Mouse (Mus musculus): ENCODE measurements around the gene Msh5. TPM values are rescaled to one million over a fixed set of nuclear protein-coding genes. Genes with fewer than 3 reads are reported as not detected.

Msh5 gene
- polyA plus RNA-seq, 1 experiment from 2014 or later = 5.2 TPM

- H3K27ac ChIP-seq = no peak overlapping the region
- H3K36me3 ChIP-seq = no peaks in the 10 kb centered on the region
- H3K4me3 ChIP-seq = no peak overlapping the region
- peaks cover 28% of the 10 kb centered on the region for H3K4me1 ChIP-seq
- DNase-seq (ENCODE audit: low spot score) = no peak
- no peaks in the 10 kb centered on the region for H3K9me3 ChIP-seq (replicated peaks)
- 49% methylated on average over 6 of the region's 6 CpGs for WGBS
- H3K27me3 ChIP-seq (ENCODE audit: low read depth, poor library complexity, severe bottlenecking) = peaks cover 29% of the 10 kb centered on the region
Observed at GRCm38 (mm10) chr17:35080248-35080647, 33.7 kb upstream of the Msh5 start.

GRCm38 (mm10) chr17:35079778-35080177 lies 33.2 kb upstream of the Msh5 start:
- peaks cover 28% of the 10 kb centered on the region for H3K4me1 ChIP-seq
- no peak for DNase-seq (ENCODE audit: low spot score)
- 76% methylated on average over 9 of the region's 9 CpGs for WGBS
- peaks cover 29% of the 10 kb centered on the region for H3K27me3 ChIP-seq (ENCODE audit: low read depth, poor library complexity, severe bottlenecking)
- H3K27ac ChIP-seq = no peak overlapping the region
- no peaks in the 10 kb centered on the region for H3K9me3 ChIP-seq (replicated peaks)
- H3K36me3 ChIP-seq = no peaks in the 10 kb centered on the region
- H3K4me3 ChIP-seq = no peak overlapping the region

GRCm38 (mm10) chr17:35077786-35078233 lies 31.3 kb upstream of the Msh5 start, which contains the start of gene Ly6g6d:
Gene Ly6g6d, minus strand, starts transcription at chr17:35078065.
- peaks cover 36% of the 10 kb centered on the region for H3K4me1 ChIP-seq
- peak; percentile 53 for DNase-seq (ENCODE audit: low spot score)
- 13% methylated on average over 14 of the region's 14 CpGs for WGBS
- H3K36me3 ChIP-seq = no peaks in the 10 kb centered on the region
- no peaks in the 10 kb centered on the region for H3K9me3 ChIP-seq (replicated peaks)
- H3K4me3 ChIP-seq = peak within 1 kb of the TSS; percentile 37
- peaks cover 29% of the 10 kb centered on the region for H3K27me3 ChIP-seq (ENCODE audit: low read depth, poor library complexity, severe bottlenecking)
- peak within 1 kb of the TSS; percentile 58 for H3K27ac ChIP-seq

- WGBS = 46% methylated on average over 2 of the region's 2 CpGs
- peak overlapping the region; percentile 37 for H3K4me3 ChIP-seq
- no peaks in the 10 kb centered on the region for H3K36me3 ChIP-seq
- H3K27ac ChIP-seq = peak overlapping the region; percentile 58; the same call in 1 of the 2 replicates
- H3K4me1 ChIP-seq = peaks cover 36% of the 10 kb centered on the region
- no peaks in the 10 kb centered on the region for H3K9me3 ChIP-seq (replicated peaks)
- peaks cover 29% of the 10 kb centered on the region for H3K27me3 ChIP-seq (ENCODE audit: low read depth, poor library complexity, severe bottlenecking)
- no peak for DNase-seq (ENCODE audit: low spot score)
Observed at GRCm38 (mm10) chr17:35077285-35077684, 30.7 kb upstream of the Msh5 start.

GRCm38 (mm10) chr17:35076507-35077176 lies 30.1 kb upstream of the Msh5 start, which contains the start of gene Ly6g6e:
Gene Ly6g6e, plus strand, starts transcription at chr17:35076902.
- H3K9me3 ChIP-seq (replicated peaks) = no peaks in the 10 kb centered on the region
- H3K4me3 ChIP-seq = peak within 1 kb of the TSS; percentile 37
- H3K4me1 ChIP-seq = peaks cover 36% of the 10 kb centered on the region
- 22% methylated on average over 10 of the region's 10 CpGs for WGBS
- H3K36me3 ChIP-seq = no peaks in the 10 kb centered on the region
- peak within 1 kb of the TSS; percentile 58 for H3K27ac ChIP-seq
- peak; percentile 41 for DNase-seq (ENCODE audit: low spot score)
- peaks cover 29% of the 10 kb centered on the region for H3K27me3 ChIP-seq (ENCODE audit: low read depth, poor library complexity, severe bottlenecking)

- no peak overlapping the region for H3K4me3 ChIP-seq
- H3K4me1 ChIP-seq = peaks cover 33% of the 10 kb centered on the region
- 45% methylated on average over 17 of the region's 17 CpGs for WGBS
- no peaks in the 10 kb centered on the region for H3K9me3 ChIP-seq (replicated peaks)
- DNase-seq (ENCODE audit: low spot score) = no peak
- H3K36me3 ChIP-seq = no peaks in the 10 kb centered on the region
- H3K27me3 ChIP-seq (ENCODE audit: low read depth, poor library complexity, severe bottlenecking) = peaks cover 25% of the 10 kb centered on the region
- H3K27ac ChIP-seq = peak overlapping the region; percentile 53
Observed at GRCm38 (mm10) chr17:35074097-35074496, 27.6 kb upstream of the Msh5 start.

- Histone ChIP-seq H3K4me3 (no peak overlapping the region), H3K36me3 (no peaks in the 10 kb centered on the region), H3K27me3 (ENCODE audit: low read depth, poor library complexity, severe bottlenecking) (peaks cover 26% of the 10 kb centered on the region), H3K4me1 (peaks cover 13% of the 10 kb centered on the region), H3K9me3 (replicated peaks) (no peaks in the 10 kb centered on the region), H3K27ac (no peak overlapping the region)
- WGBS = 83% methylated on average over 9 of the region's 9 CpGs
- no peak for DNase-seq (ENCODE audit: low spot score)
Observed at GRCm38 (mm10) chr17:35071454-35071853, 24.9 kb upstream of the Msh5 start.

- Histone ChIP-seq H3K9me3 (replicated peaks) (no peaks in the 10 kb centered on the region), H3K27me3 (ENCODE audit: low read depth, poor library complexity, severe bottlenecking) (peaks cover 34% of the 10 kb centered on the region), H3K27ac (no peak overlapping the region), H3K4me3 (no peak overlapping the region), H3K36me3 (no peaks in the 10 kb centered on the region), H3K4me1 (peaks cover 12% of the 10 kb centered on the region)
- 69% methylated on average over 6 of the region's 6 CpGs for WGBS
- DNase-seq (ENCODE audit: low spot score) = no peak
Observed at GRCm38 (mm10) chr17:35070556-35071229, 24.1 kb upstream of the Msh5 start.

GRCm38 (mm10) chr17:35068213-35068914 lies 21.8 kb upstream of the Msh5 start:
- H3K9me3 ChIP-seq (replicated peaks) = no peaks in the 10 kb centered on the region
- H3K27ac ChIP-seq = no peak overlapping the region
- WGBS = 85% methylated on average over 17 of the region's 17 CpGs
- no peak for DNase-seq (ENCODE audit: low spot score)
- H3K27me3 ChIP-seq (ENCODE audit: low read depth, poor library complexity, severe bottlenecking) = peaks cover 56% of the 10 kb centered on the region
- H3K4me3 ChIP-seq = no peak overlapping the region
- H3K4me1 ChIP-seq = peaks cover 22% of the 10 kb centered on the region
- H3K36me3 ChIP-seq = peaks cover 6% of the 10 kb centered on the region; the same call in 1 of the 2 replicates

GRCm38 (mm10) chr17:35066084-35066483 lies 19.5 kb upstream of the Msh5 start, which contains the start of gene Mpig6b:
Gene Mpig6b, minus strand, starts transcription at chr17:35066184.
- peak within 1 kb of the TSS; percentile 71 for H3K27ac ChIP-seq

GRCm38 (mm10) chr17:35064951-35065947 lies 18.7 kb upstream of the Msh5 start, which contains the start of gene Ly6g6c:
Gene Ly6g6c, plus strand, starts transcription at chr17:35065388.
- DNase-seq (ENCODE audit: low spot score) = peak; percentile 73
- Histone ChIP-seq H3K27me3 (ENCODE audit: low read depth, poor library complexity, severe bottlenecking) (peaks cover 67% of the 10 kb centered on the region), H3K27ac (peak within 1 kb of the TSS; percentile 71), H3K4me3 (peak within 1 kb of the TSS; percentile 50), H3K4me1 (peaks cover 37% of the 10 kb centered on the region), H3K36me3 (peaks cover 36% of the 10 kb centered on the region), H3K9me3 (replicated peaks) (no peaks in the 10 kb centered on the region)
- under 1% methylated on average over 48 of the region's 48 CpGs for WGBS

More at GRCm38 (mm10) chr17:35066084-35066483, 19.5 kb upstream of the Msh5 start, which contains the start of gene Mpig6b:
- 45% methylated on average over 10 of the region's 10 CpGs for WGBS
- DNase-seq (ENCODE audit: low spot score) = no peak
- peak within 1 kb of the TSS; percentile 50 for H3K4me3 ChIP-seq
- peaks cover 67% of the 10 kb centered on the region for H3K27me3 ChIP-seq (ENCODE audit: low read depth, poor library complexity, severe bottlenecking)
- peaks cover 28% of the 10 kb centered on the region for H3K36me3 ChIP-seq
- H3K4me1 ChIP-seq = peaks cover 29% of the 10 kb centered on the region
- H3K9me3 ChIP-seq (replicated peaks) = no peaks in the 10 kb centered on the region
